Mouse (Mus musculus) right cerebral cortex, adult 2 months (tissue): Measurements from ENCODE around the gene Dpp8.
A peak's percentile ranks its signal among the peaks of the same experiment; 100 is the strongest.

ENCODE experiments used
- DNase-seq, 2 experiments: peaks; one replicate each; pipeline ENCODE4 v3.0.0; 2021 to 2022; ENCODE audit warnings: low spot score in 2 of 2

Dpp8 gene

DNA sequence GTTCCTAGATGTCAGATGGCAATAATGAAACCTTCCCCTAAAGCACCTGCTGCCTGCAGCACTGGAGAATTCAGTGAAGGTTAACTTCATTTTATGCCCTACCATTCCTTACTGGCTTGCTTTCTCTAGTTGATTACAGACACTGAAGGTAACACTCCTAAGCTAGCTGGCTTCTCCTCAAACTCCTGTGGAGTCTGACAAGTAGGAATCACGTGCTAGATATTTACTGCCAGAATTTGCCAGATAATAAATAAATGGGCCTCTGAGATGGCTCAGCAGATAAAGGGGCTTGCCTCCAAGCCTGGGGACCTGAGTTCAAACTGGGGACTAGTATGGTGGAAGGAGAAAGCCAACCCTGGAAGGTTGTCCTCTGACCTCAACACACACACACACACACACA lies 54.6 kb downstream of the Dpp8 start:
- DNase-seq = no peak

DNA sequence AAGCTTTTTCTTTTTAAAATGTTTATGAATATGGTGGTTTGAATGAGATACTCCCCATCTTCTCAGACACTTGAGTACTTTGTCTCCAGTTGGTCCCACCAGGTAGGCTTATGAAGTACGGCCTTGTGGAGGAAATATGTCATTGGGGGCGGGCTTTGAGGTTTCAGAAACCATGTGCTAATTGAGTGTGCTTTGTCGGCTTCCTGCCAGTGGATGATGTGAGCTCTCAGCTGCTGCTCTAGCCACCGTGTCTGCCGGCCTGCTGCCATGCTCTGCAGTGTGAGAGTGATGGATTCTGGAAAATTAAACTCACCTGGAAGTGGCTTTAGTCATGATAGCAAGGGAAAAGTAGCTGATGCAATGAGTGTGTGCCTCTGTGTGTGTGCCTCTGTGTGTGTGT lies 55.3 kb downstream of the Dpp8 start:
- no peak for DNase-seq

DNA sequence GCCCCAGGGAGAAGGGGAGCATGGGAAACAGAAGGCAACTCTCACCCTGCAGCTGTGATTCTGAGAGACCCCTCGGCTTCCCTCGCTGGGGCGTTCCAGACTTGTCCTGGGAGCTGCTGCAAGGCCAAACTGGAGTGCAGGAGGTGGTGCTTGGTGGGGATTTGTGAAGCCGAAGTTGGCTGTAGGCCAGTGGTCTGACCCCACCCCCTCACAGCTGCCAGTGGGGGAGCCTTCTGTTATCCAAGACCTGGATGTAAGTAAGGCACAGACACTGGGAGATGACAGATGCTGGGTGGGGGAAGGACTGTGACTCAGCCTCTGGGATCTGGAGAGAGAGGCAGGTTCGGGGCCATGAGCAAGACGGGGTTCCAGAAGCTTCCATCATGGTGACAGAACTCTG lies 62.0 kb downstream of the Dpp8 start:
- peak; percentile 36 to 58 for DNase-seq

DNA sequence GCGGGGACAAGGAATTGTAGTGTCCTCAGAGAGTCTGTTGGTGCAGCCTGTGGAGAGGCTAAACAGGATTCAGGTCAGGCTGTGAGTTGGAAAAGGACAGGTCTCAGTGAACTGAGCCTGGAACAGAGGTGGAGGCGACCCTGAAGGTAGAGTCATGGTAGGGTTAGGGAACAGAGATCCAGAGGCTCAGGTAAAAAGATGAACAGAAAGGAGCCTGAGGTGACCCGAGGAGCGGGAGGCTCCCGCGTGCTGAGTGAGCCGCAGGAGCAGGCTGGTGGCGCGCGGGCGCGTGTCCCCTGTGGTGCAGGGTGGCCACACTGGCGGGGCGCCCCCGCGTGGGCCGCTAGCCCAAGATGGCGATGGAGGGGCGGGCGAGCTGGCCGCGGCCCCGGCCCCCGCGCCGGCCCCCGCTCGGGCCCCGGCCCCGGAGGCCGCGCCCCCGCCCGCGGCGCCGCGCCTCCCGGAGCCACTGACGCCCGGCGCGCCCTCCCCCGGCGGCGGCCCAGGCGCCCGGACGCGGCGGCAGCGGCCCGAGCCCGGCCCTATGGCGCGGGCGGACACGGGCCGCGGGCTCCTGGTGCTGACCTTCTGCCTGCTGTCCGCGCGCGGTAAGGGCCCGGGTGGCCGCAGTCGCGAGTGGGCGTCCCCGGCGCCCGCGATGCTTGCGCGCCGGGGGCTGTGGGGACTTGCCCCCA lies 68.9 kb downstream of the Dpp8 start, which contains the start of gene Igdcc4:
Igdcc4 (plus strand) TSS at position 496 of the 695 bp plus-strand sequence.
- peak; percentile 31 to 39 for DNase-seq

DNA sequence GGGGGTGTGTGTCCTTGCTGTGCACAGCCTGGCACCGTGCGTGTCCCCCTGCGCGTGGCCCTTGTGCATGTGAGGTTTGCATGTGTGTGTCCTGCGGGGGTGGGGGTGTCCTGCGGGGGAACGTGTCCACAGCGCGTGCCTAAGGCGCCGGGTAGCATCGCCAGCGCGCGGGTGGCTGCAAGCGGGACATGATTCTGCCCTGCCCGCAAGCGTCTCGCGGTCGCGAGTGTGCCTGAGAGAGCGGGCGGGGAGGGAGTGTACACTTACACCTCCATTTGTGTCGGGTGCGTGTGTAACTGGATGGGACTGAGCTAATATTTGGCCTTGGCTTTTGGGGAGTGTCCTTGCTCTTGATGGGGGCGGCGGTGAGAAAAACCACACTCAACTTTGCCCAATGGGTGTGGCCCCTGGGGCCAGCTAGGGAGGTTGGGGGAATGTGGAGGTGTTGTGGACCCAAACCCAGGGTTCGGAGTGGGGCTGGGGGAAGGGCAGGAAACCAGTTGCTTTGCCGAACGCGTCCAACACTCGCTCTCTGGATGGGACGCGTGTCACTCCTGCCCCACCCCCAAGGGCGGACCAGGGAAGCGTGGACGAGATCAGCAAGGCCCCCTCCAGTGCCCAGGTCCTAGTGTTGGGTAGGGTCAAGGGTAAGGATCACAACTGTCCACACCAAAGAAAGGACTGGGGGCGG lies 69.6 kb downstream of the Dpp8 start:
- peak; percentile 33 to 44 for DNase-seq

DNA sequence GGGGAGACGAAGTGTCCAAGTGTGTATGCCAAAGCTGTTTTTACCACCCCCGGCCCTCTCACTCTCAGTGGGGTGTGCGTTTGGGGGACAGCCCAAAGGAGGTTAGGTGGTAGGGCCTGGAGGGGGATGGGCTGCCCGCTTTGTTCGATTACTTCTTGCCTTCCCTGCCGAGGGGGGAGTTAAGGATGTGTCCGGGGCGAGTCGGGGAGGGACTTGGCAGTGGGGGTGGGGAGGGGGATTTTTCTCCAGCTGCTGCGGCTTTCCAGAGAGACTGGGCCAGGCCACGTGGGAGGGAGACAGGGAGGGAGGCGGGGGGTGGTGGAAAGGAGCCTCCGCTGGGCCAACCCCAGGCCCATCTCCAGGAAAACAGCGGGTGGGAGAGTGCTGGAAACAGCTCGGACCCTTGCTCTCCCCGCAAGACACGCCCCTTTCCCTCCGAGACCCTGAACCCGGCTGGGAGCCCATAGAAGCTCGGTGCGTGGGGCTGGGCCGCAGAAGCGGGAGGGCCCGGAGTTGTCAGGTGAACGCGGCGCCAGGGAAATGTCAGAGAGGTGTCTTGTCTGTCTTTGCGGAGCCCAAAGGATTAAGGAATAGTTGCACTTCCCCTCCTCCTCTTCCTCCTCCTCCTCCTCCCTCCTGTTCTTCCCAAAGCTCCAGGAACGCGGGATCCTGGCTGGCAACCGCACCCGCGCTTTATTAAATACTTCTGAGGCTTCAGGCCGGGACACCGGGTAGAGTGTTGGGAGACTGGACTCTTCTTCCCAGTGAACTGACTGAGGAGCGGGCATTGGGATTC lies 70.4 kb downstream of the Dpp8 start:
- peak in 1 of 2 experiments; percentile 23 for DNase-seq

DNA sequence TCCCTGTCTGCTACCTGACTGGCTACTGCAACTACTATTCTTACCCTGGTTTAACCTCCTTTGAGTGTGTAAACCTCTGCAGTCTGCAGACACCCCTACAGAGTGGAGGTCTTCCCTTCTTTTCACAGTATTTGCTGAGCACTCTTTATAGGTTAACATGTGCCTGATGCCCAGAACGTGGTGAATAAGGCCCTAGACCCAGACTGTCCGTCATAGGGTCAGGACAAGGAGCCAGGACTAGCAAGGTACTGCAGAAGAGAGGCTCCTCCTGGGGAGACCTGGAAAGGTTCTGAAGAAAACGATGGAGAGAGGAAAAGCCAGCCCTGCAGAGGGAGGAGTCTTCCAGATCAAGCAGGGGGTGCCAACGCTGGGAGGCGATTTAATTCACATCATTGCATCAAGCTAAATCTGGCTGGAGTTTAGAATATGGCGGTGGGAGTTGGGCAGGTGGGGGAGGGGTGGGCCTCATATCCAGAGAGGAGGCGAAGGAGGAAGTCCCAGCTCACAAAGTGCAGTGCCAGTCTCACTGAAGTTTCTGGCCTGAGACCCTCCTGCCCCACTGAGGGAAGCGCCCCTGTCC lies 71.0 kb downstream of the Dpp8 start:
- no peak for DNase-seq

DNA sequence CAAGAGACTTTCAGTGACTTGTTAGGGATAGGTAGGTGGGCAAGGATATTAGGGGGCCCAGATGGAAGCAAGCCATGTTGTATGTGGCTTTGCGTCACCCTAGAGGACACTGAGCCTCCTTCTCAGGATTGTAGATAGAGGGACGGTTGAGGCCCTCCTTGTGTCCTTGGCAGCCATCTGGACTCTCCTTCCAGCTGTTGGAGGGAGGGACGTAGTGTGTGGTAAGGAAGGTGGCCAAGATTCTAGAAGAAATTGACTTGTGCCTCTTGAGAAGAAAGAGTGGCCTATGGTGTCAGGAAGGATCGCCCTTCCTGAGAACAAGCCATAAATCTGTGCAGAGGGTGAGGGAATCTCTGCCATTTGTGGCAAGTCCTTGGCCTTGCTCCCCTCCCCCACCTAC lies 74.6 kb downstream of the Dpp8 start:
- DNase-seq = no peak

- DNase-seq = no peak
These were observed 75.7 kb downstream of the Dpp8 start for GRCm38 (mm10) chr9:65107893-65108292.

- peak; percentile 26 to 45 for DNase-seq
These were observed 77.2 kb downstream of the Dpp8 start for GRCm38 (mm10) chr9:65109132-65110072.

GRCm38 (mm10) chr9:65111698-65112097 lies 79.5 kb downstream of the Dpp8 start:
- DNase-seq = no peak

DNA sequence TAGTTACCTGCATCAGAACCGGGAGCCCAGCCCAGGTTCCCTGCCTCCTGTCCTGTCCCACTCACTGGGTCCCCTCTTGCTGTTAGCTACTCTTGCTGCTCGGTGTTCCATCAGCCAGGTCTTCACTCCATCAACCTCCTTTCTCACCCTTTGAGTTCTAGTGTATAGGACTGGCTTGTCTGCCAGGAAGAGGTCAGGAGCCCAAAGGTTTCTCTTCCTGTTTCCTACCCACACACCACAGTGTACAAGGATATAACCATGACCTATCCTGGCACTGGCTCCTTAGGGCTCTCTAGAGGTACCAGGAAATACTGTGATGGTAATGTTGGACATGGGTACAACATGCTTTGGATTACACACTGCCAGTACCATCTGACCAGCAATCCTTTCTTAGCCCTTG lies 81.5 kb downstream of the Dpp8 start:
- DNase-seq = no peak

- DNase-seq = no peak
These were observed 83.7 kb downstream of the Dpp8 start for GRCm38 (mm10) chr9:65115891-65116290.

GRCm38 (mm10) chr9:65117516-65117915 lies 85.3 kb downstream of the Dpp8 start:
- no peak for DNase-seq

GRCm38 (mm10) chr9:65120935-65121334 lies 88.7 kb downstream of the Dpp8 start:
- DNase-seq = peak; percentile 82 to 83

- DNase-seq = peak; percentile 70 to 77
These were observed 90.3 kb downstream of the Dpp8 start for GRCm38 (mm10) chr9:65122545-65122944.

DNA sequence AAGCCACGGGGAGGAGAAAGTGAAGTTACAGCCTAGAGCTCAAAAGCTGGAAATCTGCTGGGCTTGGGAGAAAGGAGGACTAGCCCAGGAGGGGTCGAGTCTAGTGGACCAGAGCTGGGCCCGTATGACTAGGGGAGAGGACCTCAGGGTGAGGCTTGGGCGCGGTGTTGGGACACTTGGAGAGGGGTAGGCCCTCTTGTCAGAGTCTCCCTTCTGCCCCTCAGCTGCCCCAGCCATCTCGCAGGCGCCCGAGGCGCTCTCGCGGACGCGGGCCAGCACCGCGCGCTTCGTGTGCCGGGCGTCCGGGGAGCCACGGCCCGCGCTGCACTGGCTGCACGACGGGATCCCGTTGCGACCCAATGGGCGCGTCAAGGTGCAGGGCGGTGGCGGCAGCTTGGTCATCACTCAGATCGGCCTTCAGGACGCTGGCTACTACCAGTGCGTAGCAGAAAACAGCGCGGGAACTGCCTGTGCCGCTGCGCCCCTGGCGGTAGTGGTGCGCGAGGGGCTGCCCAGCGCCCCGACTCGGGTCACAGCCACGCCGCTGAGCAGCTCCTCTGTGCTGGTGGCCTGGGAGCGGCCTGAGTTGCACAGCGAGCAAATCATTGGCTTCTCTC lies 91.4 kb downstream of the Dpp8 start:
- peak in 1 of 2 experiments; percentile 43 for DNase-seq

GRCm38 (mm10) chr9:65128123-65128815 lies 96.1 kb downstream of the Dpp8 start:
- peak in 1 of 2 experiments; percentile 17 for DNase-seq

- no peak for DNase-seq
These were observed 99.5 kb downstream of the Dpp8 start for GRCm38 (mm10) chr9:65131717-65132116.
